Mouse (Mus musculus) myocyte (in vitro differentiated cells): ENCODE measurements at regions not wholly inside any gene's neighbourhood (a gene's known extent, or its start where the extent isn't known, plus 50 kb on each side); places are given as distances from the start of the nearest gene placed in this dataset.
A peak's percentile ranks its signal among the peaks of the same experiment; 100 is the strongest.

ENCODE experiments used
- E2F4 ChIP-seq: IDR thresholded peaks from one replicate; pipeline ENCODE4 v1.6.1; 2011; ENCODE audit warnings: mild to moderate bottlenecking, control low read depth, moderate library complexity; ENCODE audit not compliant: insufficient read depth
- POLR2A ChIP-seq: IDR thresholded peaks from one replicate; pipeline ENCODE4 v1.6.1; 2011; ENCODE audit warnings: low read depth, mild to moderate bottlenecking, control low read depth, moderate library complexity; ENCODE audit not compliant: insufficient read length

DNA sequence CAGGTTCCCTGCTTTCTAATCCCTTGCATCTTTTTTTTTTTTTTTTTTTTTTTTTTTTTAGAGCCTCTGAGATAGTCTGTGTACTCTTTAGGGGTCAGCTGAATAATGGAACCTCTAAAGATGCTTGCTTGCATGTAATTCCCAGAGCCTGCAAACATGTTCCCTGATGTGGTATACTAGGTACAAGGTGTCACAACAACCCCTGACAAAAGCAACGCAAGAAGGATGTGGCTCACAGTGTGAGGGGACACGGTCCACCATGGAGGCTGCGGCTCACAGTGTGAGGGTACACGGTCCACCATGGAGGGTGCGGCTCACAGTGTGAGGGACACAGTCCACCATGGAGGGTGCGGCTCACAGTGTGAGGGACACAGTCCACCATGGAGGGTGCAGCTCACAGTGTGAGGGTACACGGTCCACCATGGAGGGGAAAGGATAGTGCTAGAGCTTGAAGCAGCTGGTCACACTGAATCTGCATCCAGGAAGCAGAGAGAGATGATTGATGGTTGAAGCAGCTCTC, 157.7 kb downstream of the Rab11fip4 start:
- TF ChIP-seq POLR2A (peak; percentile 42), E2F4 (no peak)
